Mouse (Mus musculus) kidney, adult 8-10 months (tissue): Measurements from ENCODE around the gene Tnc.
A peak's percentile ranks its signal among the peaks of the same experiment; 100 is the strongest.
"Not testable (repeated sequence)": the region's sequence is repeated elsewhere in the genome, so short reads cannot be mapped to it uniquely, and the experiment has no call there.

Source experiments
- DNase-seq, 2 experiments: peaks; one replicate each; pipeline ENCODE4 v3.0.0; 2022

Gene Tnc

GRCm38 (mm10) chr4:63961858-63962468 lies 84.9 kb downstream of the Tnc start:
- DNase-seq = no peak

GRCm38 (mm10) chr4:63958601-63959000 lies 88.2 kb downstream of the Tnc start:
- no peak for DNase-seq

- DNase-seq = no peak
Observed at GRCm38 (mm10) chr4:63950054-63950453, 96.8 kb downstream of the Tnc start.

DNA sequence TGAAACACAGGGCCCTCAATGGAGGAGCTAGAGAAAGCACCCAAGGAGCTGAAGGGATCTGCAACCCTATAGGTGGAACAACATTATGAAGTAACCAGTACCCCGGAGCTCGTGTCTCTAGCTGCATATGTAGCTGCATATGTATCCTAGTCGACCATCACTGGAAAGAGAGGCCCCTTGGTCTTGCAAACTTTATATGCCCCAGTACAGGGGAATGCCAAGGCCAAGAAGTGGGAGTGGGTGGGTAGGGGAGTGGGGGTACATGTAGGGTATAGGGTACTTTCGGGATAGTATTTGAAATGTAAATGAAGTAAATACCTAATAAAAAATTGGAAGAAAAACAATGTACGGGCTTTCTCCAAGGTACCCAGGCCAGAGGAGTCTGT lies 98.1 kb downstream of the Tnc start:
- not testable (repeated sequence) for DNase-seq

GRCm38 (mm10) chr4:63948066-63948687 lies 98.6 kb downstream of the Tnc start:
- peak; percentile 27 to 60 for DNase-seq

DNA sequence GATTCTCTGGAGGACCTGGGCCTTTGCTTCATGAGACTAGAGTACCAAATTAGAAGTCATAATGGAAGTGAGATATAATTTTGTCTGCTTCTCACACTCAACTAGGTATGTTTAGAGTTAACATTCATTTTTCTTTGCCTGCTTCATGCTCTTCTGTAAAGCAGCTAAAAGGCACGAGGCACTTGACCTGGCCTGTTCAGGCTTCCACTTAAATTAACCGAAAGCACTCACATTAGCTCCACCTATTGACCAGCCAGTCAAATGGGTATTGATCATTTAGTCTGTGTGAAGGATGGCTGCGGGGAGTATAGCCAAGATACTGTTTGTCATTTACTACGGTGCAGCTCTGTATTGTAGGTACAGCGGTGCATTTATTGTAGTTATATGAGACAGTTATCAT lies 103.0 kb downstream of the Tnc start:
- no peak for DNase-seq

DNA sequence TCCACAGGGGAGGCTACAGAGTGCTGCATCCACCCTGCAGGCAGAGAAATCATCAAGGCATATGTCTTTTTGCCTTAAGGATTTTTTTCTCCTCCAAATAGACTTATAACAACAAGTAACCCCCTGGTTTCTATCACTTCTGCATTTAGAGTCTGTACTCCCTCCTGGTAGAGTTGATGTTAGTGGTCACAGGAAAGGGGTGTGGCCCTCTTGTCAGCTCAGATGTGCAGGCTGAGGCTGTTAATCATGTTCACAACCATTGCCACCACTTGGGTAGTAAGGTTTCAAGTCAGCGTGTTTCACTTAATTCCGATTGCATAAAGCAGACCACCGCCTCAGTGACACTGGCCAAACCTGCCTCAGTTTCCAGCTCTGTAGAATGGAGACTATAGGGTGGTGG lies 103.9 kb downstream of the Tnc start:
- no peak for DNase-seq

DNA sequence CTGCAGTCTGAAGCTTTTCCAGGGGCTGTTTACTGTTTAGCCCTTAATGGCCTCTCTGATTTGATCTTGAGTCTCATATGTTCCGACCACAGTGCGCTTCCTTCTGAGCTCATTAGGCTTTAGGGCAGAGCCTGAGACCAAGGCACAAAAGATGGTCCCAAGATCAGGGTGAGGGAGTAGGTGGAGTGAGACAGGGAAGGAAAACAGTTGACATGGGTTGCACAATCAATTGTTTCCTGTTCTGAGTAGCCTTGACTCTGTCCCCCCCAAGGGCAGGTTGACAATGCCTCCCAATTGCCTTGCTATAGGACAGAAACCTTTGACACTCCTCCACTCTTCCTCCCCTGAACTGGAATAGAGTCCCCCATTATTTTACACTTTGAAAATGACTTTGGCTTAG lies 105.4 kb downstream of the Tnc start:
- no peak for DNase-seq

GRCm38 (mm10) chr4:63939428-63939827 lies 107.4 kb downstream of the Tnc start:
- DNase-seq = no peak

GRCm38 (mm10) chr4:63935960-63936359 lies 110.9 kb downstream of the Tnc start:
- no peak for DNase-seq

GRCm38 (mm10) chr4:63935314-63935713 lies 111.5 kb downstream of the Tnc start:
- no peak for DNase-seq

- DNase-seq = no peak
Observed at GRCm38 (mm10) chr4:63930863-63931262, 116.0 kb downstream of the Tnc start.

DNA sequence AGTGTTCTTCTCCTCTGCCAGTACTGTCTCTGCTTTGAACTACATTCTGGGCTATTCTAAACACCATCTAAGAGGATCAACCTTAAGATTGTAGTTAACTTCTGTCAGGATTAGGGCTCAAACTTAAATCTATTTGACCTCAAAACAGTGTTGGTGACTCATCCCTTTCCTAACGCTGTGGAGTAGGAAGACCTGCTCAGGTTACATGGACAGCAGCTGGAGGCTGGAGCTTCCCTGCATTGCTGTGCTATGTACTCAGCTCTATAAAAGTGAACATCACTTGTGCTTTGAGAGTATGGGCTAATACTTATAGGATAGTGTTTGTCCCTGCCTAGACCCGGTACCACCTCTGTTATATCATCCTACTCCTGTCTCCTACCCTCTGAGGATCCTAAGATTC lies 117.3 kb downstream of the Tnc start:
- no peak for DNase-seq

DNA sequence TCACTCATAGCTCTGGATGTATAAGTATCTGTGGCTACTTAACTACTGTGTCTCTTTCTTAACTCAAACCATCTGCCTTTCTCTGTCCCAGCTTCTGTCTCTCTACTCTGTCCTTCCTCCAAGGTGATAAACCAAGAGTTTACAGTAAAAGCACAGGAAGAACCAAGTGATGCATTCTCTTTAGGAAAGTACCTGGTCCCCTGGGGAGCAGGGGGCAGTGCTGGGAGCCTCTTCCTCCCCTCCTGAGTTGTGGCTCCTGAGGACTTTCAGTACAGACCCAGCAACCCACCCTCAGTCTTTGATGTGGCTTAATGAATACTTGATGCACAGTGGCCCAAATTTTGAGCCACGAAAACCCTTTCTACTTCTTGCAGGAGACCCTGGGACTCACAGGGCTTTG lies 118.6 kb downstream of the Tnc start:
- DNase-seq = no peak

GRCm38 (mm10) chr4:63917181-63917580 lies 129.6 kb downstream of the Tnc start:
- no peak for DNase-seq

GRCm38 (mm10) chr4:63916753-63917152 lies 130.1 kb downstream of the Tnc start:
- DNase-seq = no peak

GRCm38 (mm10) chr4:63916288-63916687 lies 130.5 kb downstream of the Tnc start:
- no peak for DNase-seq
